Mouse (Mus musculus) limb, embryonic 14.5 days (tissue): ENCODE measurements at regions not wholly inside any gene's neighbourhood (a gene's known extent, or its start where the extent isn't known, plus 50 kb on each side); places are given as distances from the start of the nearest gene placed in this dataset.

ENCODE experiments used
- ATAC-seq: fragments of 200-750 bp; cut with Nextera tagmentation; 2 replicates; pipeline ENCODE4 v1.8.0; 2017; ENCODE audit warnings: low read depth, moderate number of reproducible peaks, moderate TSS enrichment; ENCODE audit not compliant: low FRiP score
- DNase-seq: peaks from one replicate; pipeline ENCODE4 v3.0.0-alpha.2; 2015; ENCODE audit warnings: low spot score
- H3K27ac ChIP-seq: fragments of 300-500 bp; sonication (generic); replicated peaks from 2 replicates; pipeline ENCODE4 v1.5.1; 2014; ENCODE audit warnings: low read depth, mild to moderate bottlenecking, low read length, moderate library complexity, mixed read lengths
- H3K27me3 ChIP-seq: fragments of 300-500 bp; sonication (generic); 2 replicates; pipeline ENCODE4 v1.6.1; 2014; ENCODE audit warnings: low read length, mixed read lengths; ENCODE audit not compliant: control insufficient read depth, insufficient read depth
- H3K36me3 ChIP-seq: fragments of 300-500 bp; sonication (generic); 2 replicates; pipeline ENCODE4 v1.6.1; 2014; ENCODE audit warnings: mild to moderate bottlenecking, low read length, moderate library complexity, mixed read lengths; ENCODE audit not compliant: control insufficient read depth, insufficient read depth
- H3K4me1 ChIP-seq: fragments of 300-500 bp; sonication (generic); 2 replicates; pipeline ENCODE4 v1.6.1; 2014; ENCODE audit warnings: antibody characterized with exemption, low read length, mixed read lengths; ENCODE audit not compliant: control insufficient read depth, insufficient read depth
- H3K4me2 ChIP-seq: fragments of 300-500 bp; sonication (generic); replicated peaks from 2 replicates; pipeline ENCODE4 v1.6.1; 2014; ENCODE audit warnings: low read depth, mild to moderate bottlenecking, low read length, moderate library complexity; ENCODE audit not compliant: severe bottlenecking
- H3K4me3 ChIP-seq: fragments of 300-500 bp; sonication (generic); replicated peaks from 2 replicates; pipeline ENCODE4 v1.5.1; 2014; ENCODE audit warnings: low read length
- H3K9ac ChIP-seq: fragments of 300-500 bp; sonication (generic); 2 replicates; pipeline ENCODE4 v1.6.1; 2014; ENCODE audit warnings: mild to moderate bottlenecking, low read depth, low read length, moderate library complexity; ENCODE audit not compliant: severe bottlenecking
- H3K9me3 ChIP-seq: fragments of 300-500 bp; sonication (generic); 2 replicates; pipeline ENCODE4 v1.6.1; 2016; ENCODE audit warnings: low read length; ENCODE audit not compliant: control insufficient read depth
- POLR2A ChIP-seq: fragments of 200-500 bp; IDR thresholded peaks from 2 replicates; pipeline ENCODE4 v1.8.0; 2012; ENCODE audit warnings: inconsistent platforms, mild to moderate bottlenecking, moderate library complexity, borderline replicate concordance; ENCODE audit not compliant: insufficient read depth, insufficient read length; ENCODE audit errors: extremely low read depth
- WGBS: fragments of 180-500 bp; shearing (Covaris S2); extraction: QIAGEN DNeasy Blood & Tissue Kit; methylation state at CpG from one replicate; pipeline ENCODE4 v1.1.7; 2014; 5-methylcytosine and 5-hydroxymethylcytosine counted together

- 90% methylated on average over 3 of the region's 3 CpGs for WGBS
- no peaks in the 10 kb centered on the region for H3K27me3 ChIP-seq
- no peak for ATAC-seq
These were observed 166.8 kb upstream of the Rreb1 start for GRCm38 (mm10) chr13:37611387-37611786.

GRCm38 (mm10) chr13:37617015-37617414 is 161.2 kb upstream of the Rreb1 start:
- 71% methylated on average over 4 of the region's 4 CpGs for WGBS

More at GRCm38 (mm10) chr13:37611387-37611786, 166.8 kb upstream of the Rreb1 start:
- no peak for TF ChIP-seq POLR2A
- Histone ChIP-seq H3K9me3 (no peaks in the 10 kb centered on the region), H3K36me3 (no peaks in the 10 kb centered on the region), H3K4me3 (no peak overlapping the region), H3K9ac (no peak overlapping the region), H3K4me1 (no peaks in the 10 kb centered on the region), H3K4me2 (no peak overlapping the region), H3K27ac (no peak overlapping the region)
- DNase-seq, result no peak

GRCm38 (mm10) chr13:37619841-37620725 is 158.1 kb upstream of the Rreb1 start:
- Histone ChIP-seq H3K4me3 (no peak overlapping the region), H3K27ac (no peak overlapping the region), H3K36me3 (no peaks in the 10 kb centered on the region), H3K9me3 (no peaks in the 10 kb centered on the region), H3K27me3 (no peaks in the 10 kb centered on the region), H3K4me1 (no peaks in the 10 kb centered on the region), H3K4me2 (no peak overlapping the region), H3K9ac (no peak overlapping the region)
- ATAC-seq (peak; percentile 53; the same call in 1 of the 2 replicates), DNase-seq (no peak)
- TF ChIP-seq POLR2A, result no peak
- WGBS, result 56% methylated on average over 11 of the region's 11 CpGs

More at GRCm38 (mm10) chr13:37617015-37617414, 161.2 kb upstream of the Rreb1 start:
- TF ChIP-seq POLR2A, result no peak
- Histone ChIP-seq H3K36me3 (no peaks in the 10 kb centered on the region), H3K4me3 (no peak overlapping the region), H3K9ac (no peak overlapping the region), H3K4me2 (no peak overlapping the region), H3K4me1 (no peaks in the 10 kb centered on the region), H3K27me3 (no peaks in the 10 kb centered on the region), H3K27ac (no peak overlapping the region), H3K9me3 (no peaks in the 10 kb centered on the region)
- DNase-seq, result no peak
- no peak for ATAC-seq

- H3K9me3 ChIP-seq, result no peaks in the 10 kb centered on the region
- WGBS, result 85% methylated on average over 5 of the region's 5 CpGs
These were observed 156.7 kb upstream of the Rreb1 start for GRCm38 (mm10) chr13:37621319-37622050.

GRCm38 (mm10) chr13:37622366-37623088 is 155.7 kb upstream of the Rreb1 start:
- WGBS, result 67% methylated on average over 6 of the region's 6 CpGs
- Histone ChIP-seq H3K27ac (no peak overlapping the region), H3K36me3 (no peaks in the 10 kb centered on the region), H3K4me3 (no peak overlapping the region), H3K9me3 (no peaks in the 10 kb centered on the region), H3K9ac (no peak overlapping the region), H3K4me1 (no peaks in the 10 kb centered on the region), H3K27me3 (no peaks in the 10 kb centered on the region), H3K4me2 (no peak overlapping the region)
- ATAC-seq (no peak), DNase-seq (no peak)
- no peak for TF ChIP-seq POLR2A

More at GRCm38 (mm10) chr13:37621319-37622050, 156.7 kb upstream of the Rreb1 start:
- Histone ChIP-seq H3K36me3 (no peaks in the 10 kb centered on the region), H3K27ac (no peak overlapping the region), H3K4me2 (no peak overlapping the region), H3K9ac (no peak overlapping the region), H3K4me1 (no peaks in the 10 kb centered on the region), H3K27me3 (no peaks in the 10 kb centered on the region), H3K4me3 (no peak overlapping the region)
- TF ChIP-seq POLR2A, result no peak
- ATAC-seq (no peak), DNase-seq (no peak)
